Mouse (Mus musculus): Measurements from ENCODE around the gene Chchd3. TPM values are rescaled to one million over a fixed set of nuclear protein-coding genes. Genes with fewer than 3 reads are reported as not detected.
A peak's percentile ranks its signal among the peaks of the same experiment; 100 is the strongest.

The Chchd3 gene
- total and polyA plus RNA-seq, 2 experiments from 2014 or later = 117 to 131 TPM

- Histone ChIP-seq H3K36me3 (ENCODE audit: insufficient read depth) (no peaks in the 10 kb centered on the region), H3K9ac (no peak overlapping the region), H3K27me3 (ENCODE audit: insufficient read depth, low read length) (no peaks in the 10 kb centered on the region), H3K4me3 (ENCODE audit: low read depth, low read length) (no peak overlapping the region), H3K9me3 (ENCODE audit: low read length) (no peaks in the 10 kb centered on the region), H3K27ac (ENCODE audit: low read depth, low read length) (peak overlapping the region; percentile 45; the same call in 1 of the 2 replicates), H3K4me1 (ENCODE audit: insufficient read depth) (peaks cover 5% of the 10 kb centered on the region; the same call in 1 of the 2 replicates), H3K4me2 (ENCODE audit: low read depth) (peak overlapping the region; percentile 45)
- peak; percentile 75 for DNase-seq
- WGBS = 12% methylated on average over 11 of the region's 11 CpGs
- peak; percentile 79 for ATAC-seq
- TF ChIP-seq CTCF (IDR thresholded peaks at IDR 0.05; ENCODE audit: low read depth) = no peak
Observed at GRCm38 (mm10) chr6:32780602-32781001, 279.5 kb downstream of the Chchd3 start.

- no peak overlapping the region for H3K9ac ChIP-seq
- TF ChIP-seq CTCF (IDR thresholded peaks at IDR 0.05; ENCODE audit: low read depth) = no peak
- H3K36me3 ChIP-seq (ENCODE audit: insufficient read depth) = no peaks in the 10 kb centered on the region
- H3K4me1 ChIP-seq (ENCODE audit: insufficient read depth) = peaks cover 5% of the 10 kb centered on the region; the same call in 1 of the 2 replicates
- DNase-seq (peak; percentile 35), ATAC-seq (peak; percentile 64)
- H3K27ac ChIP-seq (ENCODE audit: low read depth, low read length) = no peak overlapping the region
- 35% methylated on average over 11 of the region's 11 CpGs for WGBS
- H3K9me3 ChIP-seq (ENCODE audit: low read length) = no peaks in the 10 kb centered on the region
- no peaks in the 10 kb centered on the region for H3K27me3 ChIP-seq (ENCODE audit: insufficient read depth, low read length)
- peak overlapping the region; percentile 10; the same call in 1 of the 2 replicates for H3K4me2 ChIP-seq (ENCODE audit: low read depth)
- no peak overlapping the region for H3K4me3 ChIP-seq (ENCODE audit: low read depth, low read length)
Observed at GRCm38 (mm10) chr6:32776384-32776783, 283.7 kb downstream of the Chchd3 start.

DNA sequence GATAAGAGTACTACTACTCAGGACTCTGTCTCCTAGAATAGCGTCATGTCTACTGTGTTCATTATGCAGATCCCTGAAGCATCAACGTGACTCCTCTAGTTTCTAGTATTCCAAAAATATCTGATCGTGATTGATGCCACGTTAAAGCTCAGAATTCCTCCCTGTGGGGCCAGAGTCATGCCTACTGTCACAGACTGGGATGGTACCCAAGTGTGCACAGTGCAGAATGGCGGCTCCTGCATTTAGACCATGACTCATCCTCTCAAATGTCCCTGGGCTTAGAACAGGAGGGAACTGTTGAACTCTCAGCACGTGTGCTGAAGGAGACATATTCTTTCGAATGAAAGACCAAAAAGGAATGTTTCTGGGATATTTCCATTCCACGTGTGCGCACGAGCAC lies 305.5 kb downstream of the Chchd3 start:
- H3K27ac ChIP-seq (ENCODE audit: low read depth, low read length) = no peak overlapping the region
- no peak for TF ChIP-seq CTCF (IDR thresholded peaks at IDR 0.05; ENCODE audit: low read depth)
- H3K9me3 ChIP-seq (ENCODE audit: low read length) = no peaks in the 10 kb centered on the region
- no peaks in the 10 kb centered on the region for H3K27me3 ChIP-seq (ENCODE audit: insufficient read depth, low read length)
- H3K36me3 ChIP-seq (ENCODE audit: insufficient read depth) = no peaks in the 10 kb centered on the region
- H3K4me1 ChIP-seq (ENCODE audit: insufficient read depth) = no peaks in the 10 kb centered on the region
- peak; percentile 76 for ATAC-seq
- DNase-seq = no peak
- H3K9ac ChIP-seq = no peak overlapping the region
- H3K4me2 ChIP-seq (ENCODE audit: low read depth) = no peak overlapping the region
- H3K4me3 ChIP-seq (ENCODE audit: low read depth, low read length) = no peak overlapping the region
- 79% methylated on average over 10 of the region's 10 CpGs for WGBS

DNA sequence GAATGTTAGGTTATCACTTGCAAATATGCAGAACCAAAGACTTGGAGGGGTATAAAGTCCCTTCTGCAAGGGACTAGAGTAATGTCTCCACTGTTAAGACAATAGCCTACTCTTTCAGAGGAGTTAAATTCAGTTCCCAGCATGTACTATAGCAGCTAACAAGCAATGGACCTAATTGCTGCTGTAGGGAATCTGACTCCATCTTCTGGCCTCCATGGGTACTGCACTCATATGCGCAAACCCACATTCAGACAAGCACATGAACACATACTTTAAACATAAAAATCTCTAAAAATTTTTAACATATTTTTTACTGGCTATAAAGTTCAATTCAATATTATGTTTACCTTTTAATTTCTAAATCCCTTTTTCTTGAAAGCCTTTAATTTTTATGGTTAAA lies 310.2 kb downstream of the Chchd3 start:
- Histone ChIP-seq H3K9me3 (ENCODE audit: low read length) (no peaks in the 10 kb centered on the region), H3K4me1 (ENCODE audit: insufficient read depth) (no peaks in the 10 kb centered on the region), H3K27me3 (ENCODE audit: insufficient read depth, low read length) (no peaks in the 10 kb centered on the region), H3K27ac (ENCODE audit: low read depth, low read length) (no peak overlapping the region), H3K36me3 (ENCODE audit: insufficient read depth) (no peaks in the 10 kb centered on the region), H3K4me2 (ENCODE audit: low read depth) (no peak overlapping the region), H3K9ac (no peak overlapping the region), H3K4me3 (ENCODE audit: low read depth, low read length) (no peak overlapping the region)
- DNase-seq (no peak), ATAC-seq (no peak)
- WGBS = 100% methylated on average over 1 of the region's 1 CpGs
- TF ChIP-seq CTCF (IDR thresholded peaks at IDR 0.05; ENCODE audit: low read depth) = peak; percentile 59

GRCm38 (mm10) chr6:32748777-32749176 lies 311.3 kb downstream of the Chchd3 start:
- H3K36me3 ChIP-seq (ENCODE audit: insufficient read depth) = no peaks in the 10 kb centered on the region
- WGBS = 37% methylated on average over 6 of the region's 6 CpGs
- H3K27me3 ChIP-seq (ENCODE audit: insufficient read depth, low read length) = no peaks in the 10 kb centered on the region
- H3K4me1 ChIP-seq (ENCODE audit: insufficient read depth) = no peaks in the 10 kb centered on the region
- TF ChIP-seq CTCF (IDR thresholded peaks at IDR 0.05; ENCODE audit: low read depth) = no peak
- ATAC-seq = no peak
- H3K4me3 ChIP-seq (ENCODE audit: low read depth, low read length) = no peak overlapping the region
- DNase-seq = no peak
- H3K27ac ChIP-seq (ENCODE audit: low read depth, low read length) = no peak overlapping the region
- no peak overlapping the region for H3K9ac ChIP-seq
- H3K9me3 ChIP-seq (ENCODE audit: low read length) = no peaks in the 10 kb centered on the region
- H3K4me2 ChIP-seq (ENCODE audit: low read depth) = no peak overlapping the region

GRCm38 (mm10) chr6:32747333-32747732 lies 312.7 kb downstream of the Chchd3 start:
- H3K9me3 ChIP-seq (ENCODE audit: low read length) = no peaks in the 10 kb centered on the region

More at GRCm38 (mm10) chr6:32747333-32747732, 312.7 kb downstream of the Chchd3 start:
- no peak overlapping the region for H3K4me3 ChIP-seq (ENCODE audit: low read depth, low read length)
- ATAC-seq (no peak), DNase-seq (no peak)
- H3K9ac ChIP-seq = no peak overlapping the region
- no peaks in the 10 kb centered on the region for H3K27me3 ChIP-seq (ENCODE audit: insufficient read depth, low read length)
- H3K4me1 ChIP-seq (ENCODE audit: insufficient read depth) = no peaks in the 10 kb centered on the region
- TF ChIP-seq CTCF (IDR thresholded peaks at IDR 0.05; ENCODE audit: low read depth) = no peak
- WGBS = 66% methylated on average over 2 of the region's 2 CpGs
- no peak overlapping the region for H3K4me2 ChIP-seq (ENCODE audit: low read depth)
- H3K27ac ChIP-seq (ENCODE audit: low read depth, low read length) = no peak overlapping the region
- H3K36me3 ChIP-seq (ENCODE audit: insufficient read depth) = no peaks in the 10 kb centered on the region

Other genes starting within 250 kb of the Chchd3 start
- 72.7 and 90.9 TPM in 2 replicates for gene Exoc4, start 188.8 kb upstream of the Chchd3 start, total RNA-seq (2014; rRNA removed)
- 24.0 and 29.0 TPM in 2 replicates for gene Exoc4, start 188.8 kb upstream of the Chchd3 start, polyA plus RNA-seq (2015; fragmentation: Nextera tagmentation; extraction: Ambion mirVana)